Mouse (Mus musculus): ENCODE results near the gene Lsp1. TPM values are rescaled to one million over a fixed set of nuclear protein-coding genes. Genes with fewer than 3 reads are reported as not detected.
A peak's percentile ranks its signal among the peaks of the same experiment; 100 is the strongest.

The Lsp1 gene
- polyA plus RNA-seq, 1 experiment from 2014 or later = 49.6 TPM

GRCm38 (mm10) chr7:142525342-142526178 lies 65.0 kb downstream of the Lsp1 start:
- H3K9me3 ChIP-seq (replicated peaks) = no peaks in the 10 kb centered on the region
- H3K4me2 ChIP-seq = no peak overlapping the region
- H3K4me1 ChIP-seq (replicated peaks) = peaks cover 52% of the 10 kb centered on the region
- no peaks in the 10 kb centered on the region for H3K27me3 ChIP-seq
- ATAC-seq (replicated peaks; ENCODE audit: insufficient number of reproducible peaks, insufficient read depth, low FRiP score, low read depth) = peak; percentile 83
- 49% methylated on average over 13 of the region's 13 CpGs for WGBS
- peak overlapping the region; percentile 88 for H3K27ac ChIP-seq
- H3K36me3 ChIP-seq = no peaks in the 10 kb centered on the region
- no peak overlapping the region for H3K9ac ChIP-seq
- H3K4me3 ChIP-seq = no peak overlapping the region

- ATAC-seq (replicated peaks; ENCODE audit: insufficient number of reproducible peaks, insufficient read depth, low FRiP score, low read depth) = no peak
- 44% methylated on average over 10 of the region's 10 CpGs for WGBS
- Histone ChIP-seq H3K27ac (peak overlapping the region; percentile 41), H3K9me3 (replicated peaks) (no peaks in the 10 kb centered on the region), H3K9ac (no peak overlapping the region), H3K4me2 (no peak overlapping the region), H3K36me3 (no peaks in the 10 kb centered on the region), H3K4me1 (replicated peaks) (peaks cover 56% of the 10 kb centered on the region), H3K4me3 (no peak overlapping the region), H3K27me3 (no peaks in the 10 kb centered on the region)
Measured at GRCm38 (mm10) chr7:142529350-142529749, 68.7 kb downstream of the Lsp1 start.

GRCm38 (mm10) chr7:142531973-142532521 lies 71.4 kb downstream of the Lsp1 start:
- H3K4me2 ChIP-seq = peak overlapping the region; percentile 71
- no peak overlapping the region for H3K9ac ChIP-seq
- 58% methylated on average over 4 of the region's 4 CpGs for WGBS
- peaks cover 4% of the 10 kb centered on the region; the same call in 1 of the 2 replicates for H3K36me3 ChIP-seq
- no peak; the same call in 1 of the 2 replicates for ATAC-seq (replicated peaks; ENCODE audit: insufficient number of reproducible peaks, insufficient read depth, low FRiP score, low read depth)
- H3K4me3 ChIP-seq = no peak overlapping the region
- H3K4me1 ChIP-seq (replicated peaks) = peaks cover 50% of the 10 kb centered on the region
- H3K27ac ChIP-seq = peak overlapping the region; percentile 93
- no peaks in the 10 kb centered on the region for H3K9me3 ChIP-seq (replicated peaks)
- no peaks in the 10 kb centered on the region for H3K27me3 ChIP-seq

- peak; percentile 62 for ATAC-seq (replicated peaks; ENCODE audit: insufficient number of reproducible peaks, insufficient read depth, low FRiP score, low read depth)
- Histone ChIP-seq H3K4me1 (replicated peaks) (peaks cover 48% of the 10 kb centered on the region), H3K4me2 (peak within 1 kb of the TSS; percentile 71)
Measured at GRCm38 (mm10) chr7:142532671-142533058, 72.1 kb downstream of the Lsp1 start, which contains the start of gene Mrpl23. Gene Mrpl23, plus strand, starts transcription at chr7:142532686.

GRCm38 (mm10) chr7:142533059-142533855 lies 72.6 kb downstream of the Lsp1 start:
- Histone ChIP-seq H3K36me3 (peaks cover 4% of the 10 kb centered on the region; the same call in 1 of the 2 replicates), H3K4me2 (peak overlapping the region; percentile 71), H3K4me3 (peak overlapping the region; percentile 59), H3K4me1 (replicated peaks) (peaks cover 51% of the 10 kb centered on the region), H3K27me3 (no peaks in the 10 kb centered on the region), H3K9ac (peak overlapping the region; percentile 69), H3K9me3 (replicated peaks) (no peaks in the 10 kb centered on the region), H3K27ac (peak overlapping the region; percentile 93)
- ATAC-seq (replicated peaks; ENCODE audit: insufficient number of reproducible peaks, insufficient read depth, low FRiP score, low read depth) = peak; percentile 79
- WGBS = 2% methylated on average over 43 of the region's 44 CpGs

More at GRCm38 (mm10) chr7:142532671-142533058, 72.1 kb downstream of the Lsp1 start, which contains the start of gene Mrpl23:
- Histone ChIP-seq H3K9me3 (replicated peaks) (no peaks in the 10 kb centered on the region), H3K27me3 (no peaks in the 10 kb centered on the region), H3K36me3 (peaks cover 4% of the 10 kb centered on the region; the same call in 1 of the 2 replicates), H3K9ac (peak within 1 kb of the TSS; percentile 69), H3K4me3 (peak within 1 kb of the TSS; percentile 59), H3K27ac (peak within 1 kb of the TSS; percentile 93)
- 7% methylated on average over 17 of the region's 17 CpGs for WGBS

- Histone ChIP-seq H3K9ac (0 out of 2 replicates have a peak overlapping the region, but pooled peaks have one; percentile 21), H3K4me1 (replicated peaks) (peaks cover 60% of the 10 kb centered on the region)
Measured at GRCm38 (mm10) chr7:142535116-142535515, 74.5 kb downstream of the Lsp1 start.

GRCm38 (mm10) chr7:142535832-142536231 lies 75.2 kb downstream of the Lsp1 start:
- 94% methylated on average over 5 of the region's 5 CpGs for WGBS
- ATAC-seq (replicated peaks; ENCODE audit: insufficient number of reproducible peaks, insufficient read depth, low FRiP score, low read depth) = no peak
- no peak overlapping the region for H3K9ac ChIP-seq
- H3K9me3 ChIP-seq (replicated peaks) = no peaks in the 10 kb centered on the region
- H3K4me2 ChIP-seq = no peak overlapping the region
- H3K4me1 ChIP-seq (replicated peaks) = peaks cover 60% of the 10 kb centered on the region
- peak overlapping the region; percentile 93 for H3K27ac ChIP-seq
- peaks cover 4% of the 10 kb centered on the region; the same call in 1 of the 2 replicates for H3K36me3 ChIP-seq
- no peaks in the 10 kb centered on the region for H3K27me3 ChIP-seq
- no peak overlapping the region for H3K4me3 ChIP-seq

More at GRCm38 (mm10) chr7:142535116-142535515, 74.5 kb downstream of the Lsp1 start:
- peaks cover 4% of the 10 kb centered on the region; the same call in 1 of the 2 replicates for H3K36me3 ChIP-seq
- no peak for ATAC-seq (replicated peaks; ENCODE audit: insufficient number of reproducible peaks, insufficient read depth, low FRiP score, low read depth)
- peak overlapping the region; percentile 93 for H3K27ac ChIP-seq
- no peak overlapping the region for H3K4me3 ChIP-seq
- H3K9me3 ChIP-seq (replicated peaks) = no peaks in the 10 kb centered on the region
- no peak overlapping the region for H3K4me2 ChIP-seq
- no peaks in the 10 kb centered on the region for H3K27me3 ChIP-seq
- 53% methylated on average over 4 of the region's 4 CpGs for WGBS

- H3K4me1 ChIP-seq (replicated peaks) = peaks cover 54% of the 10 kb centered on the region
- H3K27me3 ChIP-seq = no peaks in the 10 kb centered on the region
- peaks cover 4% of the 10 kb centered on the region; the same call in 1 of the 2 replicates for H3K36me3 ChIP-seq
- no peaks in the 10 kb centered on the region for H3K9me3 ChIP-seq (replicated peaks)
- H3K9ac ChIP-seq = no peak overlapping the region
- no peak overlapping the region for H3K4me2 ChIP-seq
- H3K27ac ChIP-seq = peak overlapping the region; percentile 75
- no peak overlapping the region for H3K4me3 ChIP-seq
- 61% methylated on average over 5 of the region's 5 CpGs for WGBS
- no peak for ATAC-seq (replicated peaks; ENCODE audit: insufficient number of reproducible peaks, insufficient read depth, low FRiP score, low read depth)
Measured at GRCm38 (mm10) chr7:142537181-142537580, 76.6 kb downstream of the Lsp1 start.

- Histone ChIP-seq H3K9ac (no peak overlapping the region), H3K36me3 (peaks cover 4% of the 10 kb centered on the region; the same call in 1 of the 2 replicates), H3K4me3 (no peak overlapping the region), H3K4me1 (replicated peaks) (peaks cover 55% of the 10 kb centered on the region), H3K9me3 (replicated peaks) (no peaks in the 10 kb centered on the region), H3K4me2 (0 out of 2 replicates have a peak overlapping the region, but pooled peaks have one; percentile 5), H3K27me3 (no peaks in the 10 kb centered on the region), H3K27ac (peak overlapping the region; percentile 75)
- WGBS = 16% methylated on average over 6 of the region's 6 CpGs
- 0 out of 2 replicates have a peak, but pooled peaks have one; percentile 15 for ATAC-seq (replicated peaks; ENCODE audit: insufficient number of reproducible peaks, insufficient read depth, low FRiP score, low read depth)
Measured at GRCm38 (mm10) chr7:142537879-142538278, 77.3 kb downstream of the Lsp1 start.

GRCm38 (mm10) chr7:142538291-142538690 lies 77.7 kb downstream of the Lsp1 start:
- ATAC-seq (replicated peaks; ENCODE audit: insufficient number of reproducible peaks, insufficient read depth, low FRiP score, low read depth) = no peak
- peaks cover 4% of the 10 kb centered on the region; the same call in 1 of the 2 replicates for H3K36me3 ChIP-seq
- peak overlapping the region; percentile 28; the same call in 1 of the 2 replicates for H3K9ac ChIP-seq
- H3K27ac ChIP-seq = peak overlapping the region; percentile 75
- peaks cover 58% of the 10 kb centered on the region for H3K4me1 ChIP-seq (replicated peaks)
- WGBS = 36% methylated on average over 4 of the region's 4 CpGs
- H3K27me3 ChIP-seq = no peaks in the 10 kb centered on the region
- no peak overlapping the region for H3K4me3 ChIP-seq
- no peaks in the 10 kb centered on the region for H3K9me3 ChIP-seq (replicated peaks)
- H3K4me2 ChIP-seq = 0 out of 2 replicates have a peak overlapping the region, but pooled peaks have one; percentile 5

Data from heart, embryonic 15.5 days (tissue).